Mouse (Mus musculus) liver, adult 2 months (tissue): ENCODE measurements around the gene Atxn1. TPM values are rescaled to one million over a fixed set of nuclear protein-coding genes. Genes with fewer than 3 reads are reported as not detected.
A peak's percentile ranks its signal among the peaks of the same experiment; 100 is the strongest.

Source experiments
- DNase-seq: peaks from one replicate; pipeline ENCODE4 v3.0.0-alpha.2; 2011; ENCODE audit warnings: low read depth, low spot score; ENCODE audit errors: extremely low read depth
- H3K27ac ChIP-seq: fragments of 200-500 bp; replicated peaks from 2 replicates; pipeline ENCODE4 v1.5.1; 2012; ENCODE audit warnings: low read depth, mild to moderate bottlenecking, control low read depth, inconsistent platforms, low read length; ENCODE audit not compliant: insufficient read depth
- H3K27me3 ChIP-seq: fragments of 200-500 bp; 2 replicates; pipeline ENCODE4 v1.6.1; 2012; ENCODE audit warnings: mild to moderate bottlenecking, moderate library complexity, low read length, inconsistent platforms; ENCODE audit not compliant: control insufficient read depth, insufficient read depth
- H3K36me3 ChIP-seq: fragments of 200-500 bp; 2 replicates; pipeline ENCODE4 v1.6.1; 2012; ENCODE audit warnings: low read length, inconsistent platforms; ENCODE audit not compliant: control insufficient read depth, insufficient read depth
- H3K4me1 ChIP-seq: fragments of 200-500 bp; 2 replicates; pipeline ENCODE4 v1.6.1; 2011; ENCODE audit warnings: low read length; ENCODE audit not compliant: control insufficient read depth, insufficient read depth
- H3K4me3 ChIP-seq: fragments of 200-500 bp; 2 replicates; pipeline ENCODE4 v1.5.1; 2011; ENCODE audit warnings: low read depth, mild to moderate bottlenecking, control low read depth, low read length, moderate library complexity; ENCODE audit not compliant: insufficient read depth
- H3K79me2 ChIP-seq: fragments of 200-500 bp; 2 replicates; pipeline ENCODE4 v1.6.1; 2012; ENCODE audit warnings: inconsistent platforms, mild to moderate bottlenecking, low read length, moderate library complexity; ENCODE audit not compliant: control insufficient read depth, insufficient read depth
- H3K9ac ChIP-seq: fragments of 200-500 bp; 2 replicates; pipeline ENCODE4 v1.6.1; 2012; ENCODE audit warnings: low read depth, mild to moderate bottlenecking, control low read depth, inconsistent platforms, low read length
- CTCF ChIP-seq: fragments of 200-500 bp; IDR thresholded peaks from 2 replicates; pipeline ENCODE4 v1.5.1; 2011; ENCODE audit warnings: low read depth, low read length, control low read depth
- POLR2A ChIP-seq: fragments of 200-500 bp; IDR thresholded peaks from 2 replicates; pipeline ENCODE4 v1.6.1; 2011; ENCODE audit warnings: low read length, control low read depth; ENCODE audit not compliant: insufficient read depth; ENCODE audit errors: extremely low read depth
- WGBS: fragments of 180-500 bp; shearing (Covaris S2); methylation state at CpG from one replicate; pipeline ENCODE4 v1.1.7; 2018; 5-methylcytosine and 5-hydroxymethylcytosine counted together
- polyA plus RNA-seq: library from polyadenylated mRNA; depleted of rRNA; stranded (reverse); fragments of >200 nt; gene quantifications from 2 replicates; pipeline ENCODE4 v1.2.3, GENCODE M21; 2012
- total RNA-seq: library from RNA; depleted of rRNA; stranded (reverse); fragments of >200 nt; gene quantifications from 2 replicates; pipeline ENCODE4 v1.2.3, GENCODE M21; 2014

Atxn1 gene
- total and polyA plus RNA-seq, 2 experiments, result 7.7 to 7.8 TPM

GRCm38 (mm10) chr13:45861098-45861580 is 103.7 kb downstream of the Atxn1 start:
- Histone ChIP-seq H3K36me3 (no peaks in the 10 kb centered on the region), H3K79me2 (peaks cover 14% of the 10 kb centered on the region; the same call in 1 of the 2 replicates), H3K27me3 (no peaks in the 10 kb centered on the region), H3K4me1 (peaks cover 2% of the 10 kb centered on the region; the same call in 1 of the 2 replicates), H3K27ac (no peak overlapping the region), H3K9ac (no peak overlapping the region), H3K4me3 (no peak overlapping the region)
- no peak for DNase-seq
- WGBS, result 85% methylated on average over 10 of the region's 10 CpGs
- TF ChIP-seq CTCF, result no peak
- TF ChIP-seq POLR2A, result no peak

GRCm38 (mm10) chr13:45859081-45859709 is 105.6 kb downstream of the Atxn1 start:
- no peak for TF ChIP-seq CTCF
- TF ChIP-seq POLR2A, result no peak
- H3K4me3 ChIP-seq, result no peak overlapping the region
- H3K79me2 ChIP-seq, result peaks cover 13% of the 10 kb centered on the region; the same call in 1 of the 2 replicates
- H3K27me3 ChIP-seq, result no peaks in the 10 kb centered on the region
- H3K9ac ChIP-seq, result no peak overlapping the region
- H3K36me3 ChIP-seq, result no peaks in the 10 kb centered on the region
- 53% methylated on average over 12 of the region's 12 CpGs for WGBS
- DNase-seq, result peak; percentile 22
- peaks cover 2% of the 10 kb centered on the region; the same call in 1 of the 2 replicates for H3K4me1 ChIP-seq
- H3K27ac ChIP-seq, result no peak overlapping the region

GRCm38 (mm10) chr13:45857416-45857815 is 107.4 kb downstream of the Atxn1 start:
- H3K27me3 ChIP-seq, result no peaks in the 10 kb centered on the region
- TF ChIP-seq POLR2A, result no peak
- TF ChIP-seq CTCF, result no peak
- no peak overlapping the region for H3K9ac ChIP-seq
- no peak overlapping the region for H3K27ac ChIP-seq
- H3K4me3 ChIP-seq, result no peak overlapping the region
- H3K4me1 ChIP-seq, result no peaks in the 10 kb centered on the region; the same call in 1 of the 2 replicates
- H3K36me3 ChIP-seq, result no peaks in the 10 kb centered on the region
- 65% methylated on average over 8 of the region's 8 CpGs for WGBS
- DNase-seq, result peak; percentile 22
- peaks cover 5% of the 10 kb centered on the region; the same call in 1 of the 2 replicates for H3K79me2 ChIP-seq

GRCm38 (mm10) chr13:45854531-45854930 is 110.3 kb downstream of the Atxn1 start:
- Histone ChIP-seq H3K27ac (no peak overlapping the region), H3K4me3 (no peak overlapping the region), H3K79me2 (peaks cover 5% of the 10 kb centered on the region; the same call in 1 of the 2 replicates), H3K9ac (no peak overlapping the region), H3K27me3 (no peaks in the 10 kb centered on the region), H3K36me3 (no peaks in the 10 kb centered on the region), H3K4me1 (peaks cover 2% of the 10 kb centered on the region; the same call in 1 of the 2 replicates)
- whole genome bisulfite sequencing, result 84% methylated on average over 5 of the region's 5 CpGs
- DNase-seq, result no peak
- TF ChIP-seq POLR2A, result no peak
- TF ChIP-seq CTCF, result no peak

- peaks cover 2% of the 10 kb centered on the region; the same call in 1 of the 2 replicates for H3K4me1 ChIP-seq
- H3K36me3 ChIP-seq, result no peaks in the 10 kb centered on the region
- peaks cover 5% of the 10 kb centered on the region; the same call in 1 of the 2 replicates for H3K79me2 ChIP-seq
- no peak overlapping the region for H3K9ac ChIP-seq
- TF ChIP-seq POLR2A, result no peak
- 92% methylated on average over 6 of the region's 6 CpGs for WGBS
- no peaks in the 10 kb centered on the region for H3K27me3 ChIP-seq
- DNase-seq, result no peak
- H3K27ac ChIP-seq, result no peak overlapping the region
- H3K4me3 ChIP-seq, result no peak overlapping the region
Measured at GRCm38 (mm10) chr13:45853691-45854090, 111.1 kb downstream of the Atxn1 start.

- Histone ChIP-seq H3K27ac (no peak overlapping the region), H3K9ac (no peak overlapping the region), H3K4me1 (peaks cover 2% of the 10 kb centered on the region; the same call in 1 of the 2 replicates), H3K27me3 (no peaks in the 10 kb centered on the region), H3K4me3 (no peak overlapping the region), H3K36me3 (no peaks in the 10 kb centered on the region), H3K79me2 (peaks cover 4% of the 10 kb centered on the region; the same call in 1 of the 2 replicates)
- TF ChIP-seq POLR2A (no peak), CTCF (no peak)
- WGBS, result 36% methylated on average over 2 of the region's 2 CpGs
- peak; percentile 44 for DNase-seq
Measured at GRCm38 (mm10) chr13:45852288-45852687, 112.5 kb downstream of the Atxn1 start.
